Mouse (Mus musculus): ENCODE results near the gene Fsd1.

Gene Fsd1

GRCm38 (mm10) chr17:56027801-56028441 is 41.6 kb downstream of the Fsd1 start:
- DNase-seq (ENCODE audit: low read depth, low spot score), result peak; percentile 70

- no peak for DNase-seq (ENCODE audit: low read depth, low spot score)
Measured at GRCm38 (mm10) chr17:56030238-56030870, 44.0 kb downstream of the Fsd1 start.

DNA sequence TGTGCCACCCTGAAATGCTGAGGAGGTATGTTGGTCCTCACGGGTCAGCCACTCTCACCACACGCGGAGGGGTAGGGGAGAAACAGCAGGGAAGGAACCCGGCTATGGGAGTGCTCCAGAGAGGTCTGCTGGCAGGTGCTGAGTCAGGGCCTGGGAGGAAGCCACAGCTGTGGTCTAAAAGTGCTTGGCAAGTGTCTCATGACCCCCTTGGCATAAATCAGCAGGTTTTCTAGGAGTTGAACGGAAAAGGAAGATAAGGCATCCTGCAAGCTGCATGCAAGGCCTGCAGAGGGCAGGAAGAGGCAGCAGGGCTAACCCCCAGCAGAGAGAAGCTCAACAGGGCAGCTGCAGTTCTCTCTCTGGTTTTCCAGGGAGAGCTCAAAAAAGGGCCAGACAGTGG is 44.6 kb downstream of the Fsd1 start:
- DNase-seq (ENCODE audit: low read depth, low spot score), result no peak

GRCm38 (mm10) chr17:56031431-56031830 is 45.1 kb downstream of the Fsd1 start:
- no peak for DNase-seq (ENCODE audit: low read depth, low spot score)

DNA sequence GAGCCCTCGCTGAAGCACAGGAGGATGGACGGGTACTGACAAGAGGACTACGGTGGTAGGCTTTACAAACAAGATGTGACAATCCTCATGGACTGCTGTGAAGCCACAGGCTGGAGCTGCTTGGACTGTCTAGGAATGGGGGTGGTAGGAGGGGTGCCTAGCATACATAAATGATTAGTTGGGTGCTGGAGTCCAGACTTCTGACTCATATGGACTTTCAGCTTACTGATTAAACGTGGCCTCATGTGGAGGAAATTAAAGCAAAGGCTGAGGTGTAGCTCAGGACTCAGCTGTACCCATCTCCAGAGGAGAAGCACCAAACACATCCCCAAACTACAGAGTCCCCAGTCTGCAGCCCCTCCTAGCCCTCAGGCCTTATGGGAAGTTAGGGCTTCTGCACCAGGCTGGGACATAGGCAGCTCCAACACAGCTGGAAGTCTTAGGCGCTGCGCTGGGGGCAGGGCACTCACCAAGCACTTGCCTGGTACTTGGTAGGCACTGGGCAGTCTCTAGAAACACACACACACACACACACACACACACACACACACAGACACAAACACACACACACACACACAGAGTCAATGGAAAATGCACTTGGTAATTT is 45.9 kb downstream of the Fsd1 start:
- DNase-seq (ENCODE audit: low read depth, low spot score), result no peak

- no peak for DNase-seq (ENCODE audit: low read depth, low spot score)
Measured at GRCm38 (mm10) chr17:56032831-56033230, 46.5 kb downstream of the Fsd1 start.

- peak; percentile 77 for DNase-seq (ENCODE audit: low read depth, low spot score)
Measured at GRCm38 (mm10) chr17:56034040-56034725, 47.9 kb downstream of the Fsd1 start.

GRCm38 (mm10) chr17:56034726-56035100 is 48.4 kb downstream of the Fsd1 start:
- DNase-seq (ENCODE audit: low read depth, low spot score), result no peak

DNA sequence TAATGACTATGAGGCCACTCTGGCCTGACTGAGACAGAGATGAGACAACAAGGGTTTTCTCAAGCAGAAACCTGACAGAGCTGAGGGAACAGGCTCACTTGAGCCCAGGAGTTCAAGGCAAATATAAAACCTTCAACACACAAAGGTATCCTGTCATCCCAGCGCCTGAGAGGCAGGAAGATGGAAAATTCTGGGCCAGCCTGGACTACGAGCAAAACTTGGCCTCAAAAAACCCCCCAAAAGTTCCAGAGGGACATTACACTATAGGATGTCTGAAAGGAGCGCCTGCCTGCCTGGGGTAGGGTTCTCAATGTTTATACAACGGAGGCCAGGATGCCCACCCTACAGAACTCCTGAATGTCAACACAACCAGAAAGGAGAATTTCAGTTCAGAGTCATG is 48.9 kb downstream of the Fsd1 start:
- DNase-seq (ENCODE audit: low read depth, low spot score), result no peak

DNA sequence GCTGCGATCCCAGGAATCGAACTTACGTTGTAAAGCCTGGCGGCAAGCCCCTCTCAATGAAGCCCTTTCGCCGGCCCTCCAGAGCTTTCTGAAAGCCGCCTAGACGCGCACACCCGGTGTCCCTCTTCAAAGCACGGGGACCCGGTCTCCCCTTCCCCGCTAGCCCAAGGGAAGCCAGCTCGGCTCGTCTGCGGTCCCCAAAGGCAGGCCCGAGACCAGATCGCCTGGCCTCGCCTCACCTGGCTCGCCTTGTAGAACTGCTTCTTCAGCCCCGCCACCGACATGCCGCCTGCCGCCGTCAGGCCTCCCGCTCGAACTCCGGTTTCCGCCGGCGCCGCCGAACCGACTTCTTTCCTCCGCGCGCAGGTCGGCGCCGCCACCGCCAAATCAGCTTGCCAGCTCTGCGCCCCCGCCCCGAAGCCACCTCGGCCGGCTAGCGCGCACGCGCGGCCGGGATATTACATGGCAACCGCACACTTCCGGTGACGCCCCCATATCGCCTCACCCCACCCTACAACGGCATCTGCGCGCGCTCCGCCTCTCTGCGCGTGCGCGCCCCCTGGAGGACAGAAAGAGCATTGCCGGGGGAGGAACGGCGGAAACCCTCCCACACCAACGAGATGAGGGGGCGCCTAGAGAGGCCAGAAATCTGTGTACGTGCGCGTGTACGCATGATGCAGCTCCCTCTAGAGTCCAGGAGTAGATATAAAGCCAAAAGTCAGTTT is 50.0 kb downstream of the Fsd1 start, which contains the start of gene Sh3gl1:
Sh3gl1 (minus strand) TSS at position 460 of the 725 bp plus-strand sequence.
- peak; percentile 99 for DNase-seq (ENCODE audit: low read depth, low spot score)

DNA sequence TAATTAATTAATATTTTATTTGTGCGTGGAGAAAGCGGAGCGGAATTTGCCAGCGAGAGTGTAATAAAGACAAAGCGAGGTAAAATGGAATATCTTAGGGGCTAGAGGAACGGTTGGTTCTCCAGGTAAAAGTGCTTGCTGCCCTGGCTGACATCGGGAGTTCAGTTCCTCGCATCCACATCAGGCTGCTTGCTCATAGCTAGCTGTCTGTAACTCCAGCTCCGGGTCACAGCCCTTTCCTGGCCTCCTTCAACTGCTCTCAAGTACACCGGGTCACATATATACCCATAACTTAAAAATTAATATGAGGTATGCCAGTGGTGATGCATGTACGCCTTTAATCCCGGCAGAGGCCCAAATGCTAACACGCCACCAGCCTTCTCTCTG is 50.6 kb downstream of the Fsd1 start:
- DNase-seq (ENCODE audit: low read depth, low spot score), result no peak

GRCm38 (mm10) chr17:56038583-56039261 is 52.4 kb downstream of the Fsd1 start:
- DNase-seq (ENCODE audit: low read depth, low spot score), result no peak

GRCm38 (mm10) chr17:56039345-56039744 is 53.0 kb downstream of the Fsd1 start:
- no peak for DNase-seq (ENCODE audit: low read depth, low spot score)

GRCm38 (mm10) chr17:56040030-56040856 is 53.9 kb downstream of the Fsd1 start, which contains the start of gene Chaf1a:
Gene Chaf1a (plus strand): TSS chr17:56040439.
- DNase-seq (ENCODE audit: low read depth, low spot score), result peak; percentile 98

DNA sequence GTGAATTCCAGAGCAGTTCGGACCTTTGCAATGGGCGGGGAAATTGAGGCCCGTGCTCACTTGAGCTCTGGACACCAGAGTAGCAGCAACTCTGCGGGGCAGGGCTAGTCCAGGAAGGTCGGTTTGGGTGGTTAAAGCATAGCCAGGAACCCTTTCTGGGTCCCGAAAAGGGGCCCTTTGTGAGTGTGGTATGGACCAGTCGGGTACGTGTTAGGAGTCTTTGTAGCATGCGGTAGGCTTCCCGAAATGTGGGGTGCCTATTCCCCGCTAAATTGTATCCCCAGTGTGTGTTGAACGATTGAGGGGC is 54.5 kb downstream of the Fsd1 start:
- DNase-seq (ENCODE audit: low read depth, low spot score), result no peak
